Mouse (Mus musculus): ENCODE measurements around the gene Anxa10.

Anxa10 gene

GRCm38 (mm10) chr8:62123098-62123497 is at the start of gene Anxa10:
Anxa10 (minus strand) TSS chr8:62123150.
- no peak for DNase-seq

DNA sequence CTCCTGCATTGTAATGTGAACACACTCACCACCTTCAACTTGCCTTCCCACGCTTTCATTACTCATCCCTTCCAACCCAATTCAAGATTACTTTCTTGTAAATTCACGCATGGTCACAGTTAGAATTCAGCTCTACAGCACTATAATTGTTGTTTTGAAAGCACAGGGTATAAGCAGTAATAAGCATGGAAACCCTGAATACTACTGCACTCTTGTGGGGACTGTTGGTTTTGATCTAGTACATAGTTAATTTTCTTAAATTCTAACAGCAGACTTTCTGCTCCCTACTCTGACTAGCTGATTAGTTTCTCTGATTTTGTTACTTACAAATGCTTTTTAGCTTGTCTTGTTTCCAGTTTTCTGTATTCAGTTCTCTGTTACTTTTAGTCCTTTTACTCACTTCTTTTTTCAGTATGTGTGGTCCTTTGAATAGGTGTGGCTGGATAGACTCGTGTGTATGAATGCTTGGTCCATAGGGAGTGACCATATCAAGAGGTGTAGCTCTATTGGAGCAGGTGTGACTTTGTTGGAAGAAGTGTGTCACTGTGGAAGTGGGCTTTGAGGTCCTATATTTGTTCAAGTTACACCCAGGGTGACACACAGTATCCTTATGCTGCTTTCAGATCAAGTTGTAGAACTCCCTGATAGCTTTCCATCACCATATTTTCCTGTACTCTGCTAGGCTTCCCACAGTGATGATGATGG is 9.9 kb upstream of the Anxa10 start:
- DNase-seq: no peak

GRCm38 (mm10) chr8:62097213-62097612 is 25.7 kb downstream of the Anxa10 start:
- DNase-seq: no peak

GRCm38 (mm10) chr8:62081804-62082203 is 41.1 kb downstream of the Anxa10 start:
- DNase-seq: no peak

- no peak for DNase-seq
Measured at GRCm38 (mm10) chr8:62080195-62080802, 42.7 kb downstream of the Anxa10 start.

DNA sequence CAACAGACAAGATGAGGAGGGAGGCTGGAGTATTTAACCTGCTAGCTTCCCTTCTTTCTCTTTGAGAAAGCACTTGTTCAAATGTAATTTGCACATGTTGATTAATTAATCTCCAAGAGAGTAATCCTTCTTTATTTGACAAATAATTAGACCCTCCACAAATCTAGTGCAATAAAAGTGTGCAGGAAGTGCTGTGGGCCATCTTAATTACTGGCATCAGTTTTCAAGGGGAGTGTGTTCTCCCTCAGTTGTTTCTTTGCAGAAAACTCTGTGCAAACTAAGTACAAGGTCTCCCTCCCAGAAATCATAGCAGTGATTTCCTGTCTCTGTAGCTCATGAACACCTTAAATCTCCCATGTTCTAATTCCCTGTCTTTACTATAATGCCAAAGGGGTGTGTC is 54.6 kb downstream of the Anxa10 start:
- no peak for DNase-seq

DNA sequence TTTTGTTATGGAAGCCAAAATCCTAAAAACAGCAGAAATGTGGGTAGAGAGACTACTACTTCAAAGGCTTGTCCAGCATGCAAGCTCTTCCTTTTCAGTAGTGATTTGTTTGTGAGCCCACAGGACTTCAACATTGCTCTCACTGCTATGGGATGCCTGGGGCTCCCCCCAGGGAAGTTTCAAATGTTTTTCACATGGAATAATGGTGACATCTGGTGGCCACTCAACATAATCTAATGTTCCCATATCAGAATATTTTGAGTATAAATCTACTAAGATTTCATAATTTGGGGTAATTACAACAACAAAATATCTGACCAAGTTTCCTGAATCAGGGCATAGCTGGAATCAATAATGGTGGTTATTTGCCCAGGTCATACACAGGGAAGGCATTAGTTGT is 62.6 kb downstream of the Anxa10 start:
- DNase-seq: peak; percentile 10

DNA sequence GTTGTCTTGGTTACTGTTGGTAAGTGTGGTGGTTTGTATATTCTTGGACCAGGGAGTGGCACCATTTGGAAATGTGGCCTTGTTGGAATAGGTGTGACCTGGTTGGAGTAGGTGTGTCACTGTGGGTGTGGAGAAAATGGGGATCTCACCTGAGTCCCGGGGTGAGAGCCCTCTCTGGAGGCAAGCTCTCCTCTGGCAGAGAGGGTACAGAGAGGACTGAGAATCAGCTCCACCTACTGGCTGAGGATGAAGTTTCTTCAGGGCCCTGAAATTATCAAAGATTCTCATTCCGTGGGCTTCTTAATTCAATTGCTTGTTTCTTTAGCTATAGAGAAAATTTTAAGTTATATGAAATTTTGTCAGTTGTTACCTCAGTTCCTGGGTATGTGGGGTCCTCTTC is 76.1 kb downstream of the Anxa10 start:
- DNase-seq: peak; percentile 3

DNA sequence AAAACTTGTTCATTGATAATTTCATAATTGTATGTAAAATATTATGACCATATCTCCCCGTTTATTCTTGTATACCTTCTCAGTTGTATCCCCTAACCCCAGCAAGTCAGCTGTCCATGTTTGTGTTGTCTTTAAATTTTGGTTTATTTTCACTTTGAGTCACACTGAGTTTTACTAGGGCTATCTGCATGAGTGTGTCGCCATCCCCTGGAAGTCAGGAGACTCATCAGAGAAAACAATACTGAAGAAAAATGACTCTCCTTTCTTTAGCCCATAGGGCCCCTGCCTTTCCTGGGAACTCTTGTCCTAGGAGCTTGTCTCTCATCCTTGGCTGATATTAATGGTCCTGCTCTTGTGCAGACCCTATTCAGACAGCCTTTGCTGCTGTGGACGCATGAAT is 88.6 kb downstream of the Anxa10 start:
- DNase-seq: no peak

DNA sequence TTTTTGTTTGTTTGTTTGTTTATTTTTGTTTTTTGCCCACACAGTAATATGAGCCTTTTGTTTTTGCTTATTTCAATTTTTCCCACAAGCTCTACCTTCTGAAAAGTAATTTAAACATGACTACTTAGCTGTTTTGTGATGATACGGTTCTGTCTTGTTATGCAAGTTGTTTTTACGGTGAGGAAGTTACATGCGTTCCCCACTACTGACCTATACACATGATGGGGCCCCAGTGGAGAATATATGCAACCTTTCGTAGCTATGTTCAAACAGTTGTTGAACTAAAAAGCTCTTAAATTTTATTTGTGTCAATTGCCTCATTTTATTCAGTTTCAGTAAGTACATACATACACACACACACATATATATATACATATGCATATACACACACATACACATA is 108.4 kb downstream of the Anxa10 start:
- DNase-seq: no peak

DNA sequence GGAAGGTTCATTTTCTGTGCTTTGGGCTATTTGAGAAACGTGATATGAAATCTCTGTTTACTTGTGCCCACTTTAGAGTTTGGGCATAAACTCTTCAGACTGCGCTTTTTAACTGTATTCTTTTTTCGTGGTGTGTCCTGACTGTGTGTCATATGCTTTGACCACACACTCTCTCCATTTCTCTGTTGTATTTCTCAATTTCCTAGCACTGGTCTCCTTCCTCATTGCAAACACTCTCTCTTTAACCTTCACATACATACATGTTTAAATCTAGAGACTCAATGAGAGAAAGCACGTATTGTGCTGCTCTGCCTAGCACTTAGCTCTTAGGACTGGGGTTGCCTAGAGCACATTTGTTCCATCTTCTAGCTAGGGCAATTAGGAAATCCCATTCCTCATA is 108.8 kb downstream of the Anxa10 start:
- no peak for DNase-seq

All from kidney, postnatal 14 days (tissue).